Mouse (Mus musculus): Measurements from ENCODE around the gene Acad10. TPM values are rescaled to one million over a fixed set of nuclear protein-coding genes. Genes with fewer than 3 reads are reported as not detected.

The Acad10 gene
- total and polyA plus RNA-seq, 3 experiments = 5.6 to 10.3 (median 7.2) TPM

DNA sequence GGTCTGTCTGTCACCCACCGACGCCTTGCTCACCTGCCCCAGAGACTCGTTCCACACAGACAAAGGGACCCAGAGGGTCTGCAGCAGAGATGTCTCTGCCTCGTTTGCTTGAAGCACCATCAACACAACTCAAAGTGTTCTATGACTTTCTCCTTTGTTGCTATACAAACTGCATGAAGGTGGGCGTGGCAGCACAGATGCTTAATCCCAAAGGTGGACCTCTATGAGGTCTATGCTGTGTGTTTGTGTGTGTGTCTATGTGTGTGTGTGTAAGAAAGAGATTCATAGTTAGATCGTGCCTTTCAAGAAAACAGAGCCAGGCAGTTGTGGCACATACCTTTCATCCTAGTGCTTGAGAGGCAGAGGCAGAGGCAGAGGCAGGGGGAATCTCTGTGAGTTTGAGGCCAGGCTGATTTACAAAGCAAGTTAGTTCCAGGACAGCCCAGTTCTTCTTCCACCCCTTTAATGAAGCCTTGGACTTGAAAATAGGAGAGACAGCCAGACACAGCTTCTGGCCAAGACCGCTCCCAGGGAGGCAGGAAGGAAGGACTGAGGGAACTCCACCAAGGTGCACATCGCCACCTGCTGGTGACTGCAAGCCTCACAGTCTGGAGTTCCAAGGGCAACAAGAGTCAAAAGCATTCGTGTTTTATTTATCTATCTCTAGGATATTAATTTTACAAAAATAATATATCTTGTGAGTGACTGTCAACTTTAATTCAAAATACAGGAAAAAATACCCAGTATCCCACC, 58.6 kb downstream of the Acad10 start:
- no peak for ATAC-seq (ENCODE audit: extremely low read depth, insufficient number of reproducible peaks, low FRiP score, poor library complexity, severe bottlenecking)
- TF ChIP-seq CTCF (IDR thresholded peaks at IDR 0.05; ENCODE audit: low read depth, low read length) = peak; percentile 84
- no peak for TF ChIP-seq TAL1 (conservative IDR thresholded peaks at IDR 0.05; ENCODE audit: low read depth, low read length)
- TF ChIP-seq POLR2AphosphoS5 (IDR thresholded peaks at IDR 0.05; ENCODE audit: insufficient replicate concordance, low read depth, low read length) = no peak
- peaks cover 18% of the 10 kb centered on the region for H3K4me1 ChIP-seq (ENCODE audit: insufficient read depth, low read depth, low read length)
- peak; percentile 40 for DNase-seq (ENCODE audit: low spot score)
- H3K9me3 ChIP-seq (replicated peaks) = no peaks in the 10 kb centered on the region
- H3K36me3 ChIP-seq (replicated peaks) = peaks cover 3% of the 10 kb centered on the region
- H3K4me3 ChIP-seq (ENCODE audit: low read depth, low read length) = no peak overlapping the region
- H3K27me3 ChIP-seq (ENCODE audit: insufficient read depth, low read length) = peaks cover 29% of the 10 kb centered on the region

DNA sequence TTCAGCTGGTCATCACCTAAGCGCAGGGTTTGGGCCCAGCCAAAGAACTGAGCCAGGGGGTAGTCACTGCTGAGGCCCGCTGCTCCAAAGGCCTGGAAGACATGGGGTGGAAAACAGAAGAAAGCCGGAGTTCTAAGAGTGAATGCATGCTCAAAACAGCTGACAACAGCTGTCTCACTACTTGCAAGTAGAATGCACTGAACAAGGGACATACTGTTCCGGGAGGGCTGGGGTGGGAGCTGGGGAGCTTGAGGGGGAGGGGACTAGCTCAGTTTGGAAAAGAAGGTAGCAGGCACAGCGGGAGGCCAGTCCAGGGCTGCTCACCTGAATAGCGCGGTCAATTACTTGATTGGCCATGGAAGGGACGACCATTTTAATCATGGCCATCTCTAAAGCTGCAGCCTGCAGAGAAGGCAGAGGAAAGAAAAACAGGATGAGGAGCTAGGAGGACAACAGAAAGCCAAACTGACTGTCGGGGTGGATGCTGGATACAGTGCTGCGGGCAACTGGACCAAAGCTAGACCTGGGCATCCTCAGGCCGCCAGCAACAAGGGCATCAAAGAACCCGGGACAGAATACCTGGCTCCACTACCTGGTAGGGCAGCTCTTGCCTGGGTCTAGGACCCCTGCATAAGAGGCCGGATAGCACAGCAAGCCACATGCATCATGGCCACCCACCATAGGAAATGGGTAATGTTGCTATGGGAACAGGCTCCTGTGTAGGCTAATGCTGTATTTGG, 61.3 kb downstream of the Acad10 start:
- H3K36me3 ChIP-seq (replicated peaks) = peaks cover 3% of the 10 kb centered on the region
- H3K4me3 ChIP-seq (ENCODE audit: low read depth, low read length) = no peak overlapping the region
- no peak for ATAC-seq (ENCODE audit: extremely low read depth, insufficient number of reproducible peaks, low FRiP score, poor library complexity, severe bottlenecking)
- no peak for DNase-seq (ENCODE audit: low spot score)
- peaks cover 30% of the 10 kb centered on the region for H3K4me1 ChIP-seq (ENCODE audit: insufficient read depth, low read depth, low read length)
- TF ChIP-seq CTCF (IDR thresholded peaks at IDR 0.05; ENCODE audit: low read depth, low read length) = no peak
- TF ChIP-seq POLR2AphosphoS5 (IDR thresholded peaks at IDR 0.05; ENCODE audit: insufficient replicate concordance, low read depth, low read length) = no peak
- TF ChIP-seq GATA2 (IDR thresholded peaks at IDR 0.05; ENCODE audit: borderline replicate concordance, low read depth, low read length) = no peak
- no peak for TF ChIP-seq GATA1 (IDR thresholded peaks at IDR 0.05; ENCODE audit: borderline replicate concordance, low read length)
- TF ChIP-seq TAL1 (conservative IDR thresholded peaks at IDR 0.05; ENCODE audit: low read depth, low read length) = no peak
- peaks cover 36% of the 10 kb centered on the region for H3K27me3 ChIP-seq (ENCODE audit: insufficient read depth, low read length)
- H3K9me3 ChIP-seq (replicated peaks) = no peaks in the 10 kb centered on the region

DNA sequence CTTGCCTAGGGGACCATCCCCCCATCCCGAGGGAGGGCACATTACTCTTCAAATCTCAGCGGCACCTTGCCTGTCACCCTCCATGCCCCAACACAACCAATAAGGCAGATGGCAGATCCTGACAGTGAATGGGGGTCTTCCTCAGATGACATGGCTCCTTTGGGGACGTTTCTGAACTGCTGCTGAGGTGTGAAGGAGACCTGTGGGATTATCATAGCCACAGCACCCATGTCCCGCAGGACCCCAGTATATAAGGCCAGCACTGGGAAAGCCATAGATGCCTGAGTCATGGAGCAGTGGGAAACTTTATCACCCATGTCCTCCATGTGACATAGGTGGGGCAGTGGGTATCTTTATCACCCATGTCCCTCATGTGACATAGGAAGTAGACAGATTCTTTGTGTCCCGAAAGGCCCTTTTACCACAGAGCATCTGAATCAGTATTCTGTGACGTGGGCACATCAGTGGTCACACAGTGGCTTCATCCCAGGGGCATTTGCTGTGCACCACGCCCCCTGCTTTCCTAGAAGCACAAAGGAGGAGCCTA, 62.2 kb downstream of the Acad10 start:
- Histone ChIP-seq H3K36me3 (replicated peaks) (no peaks in the 10 kb centered on the region), H3K27me3 (ENCODE audit: insufficient read depth, low read length) (peaks cover 38% of the 10 kb centered on the region), H3K4me1 (ENCODE audit: insufficient read depth, low read depth, low read length) (peaks cover 40% of the 10 kb centered on the region), H3K4me3 (ENCODE audit: low read depth, low read length) (no peak overlapping the region), H3K9me3 (replicated peaks) (no peaks in the 10 kb centered on the region)
- no peak for DNase-seq (ENCODE audit: low spot score)
- TF ChIP-seq TAL1 (conservative IDR thresholded peaks at IDR 0.05; ENCODE audit: low read depth, low read length) (no peak), CTCF (IDR thresholded peaks at IDR 0.05; ENCODE audit: low read depth, low read length) (no peak)
- ATAC-seq (ENCODE audit: extremely low read depth, insufficient number of reproducible peaks, low FRiP score, poor library complexity, severe bottlenecking) = no peak

DNA sequence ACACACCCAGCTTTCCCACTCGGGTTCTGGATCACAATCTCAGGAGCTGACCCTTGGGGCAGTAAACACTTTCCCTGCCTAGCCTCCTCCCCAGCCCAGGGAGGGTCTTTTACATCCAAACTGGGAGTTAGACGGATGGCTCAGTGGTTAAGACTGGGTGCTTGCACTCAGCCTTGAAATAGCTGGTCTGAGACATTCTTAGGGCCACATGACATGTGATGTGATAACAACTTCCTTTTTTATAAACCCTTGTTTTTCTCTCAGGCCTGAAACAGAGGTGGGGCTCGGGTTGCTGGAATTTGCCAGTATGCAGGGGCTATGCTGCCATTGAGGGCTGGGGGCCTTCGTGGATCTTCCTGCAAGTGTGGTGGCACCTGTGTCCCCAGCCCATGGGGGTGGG, 63.0 kb downstream of the Acad10 start:
- Histone ChIP-seq H3K4me3 (ENCODE audit: low read depth, low read length) (no peak overlapping the region), H3K36me3 (replicated peaks) (no peaks in the 10 kb centered on the region), H3K9me3 (replicated peaks) (no peaks in the 10 kb centered on the region), H3K4me1 (ENCODE audit: insufficient read depth, low read depth, low read length) (peaks cover 47% of the 10 kb centered on the region), H3K27me3 (ENCODE audit: insufficient read depth, low read length) (peaks cover 44% of the 10 kb centered on the region)
- no peak for ATAC-seq (ENCODE audit: extremely low read depth, insufficient number of reproducible peaks, low FRiP score, poor library complexity, severe bottlenecking)
- no peak for DNase-seq (ENCODE audit: low spot score)
- TF ChIP-seq CTCF (IDR thresholded peaks at IDR 0.05; ENCODE audit: low read depth, low read length) (no peak), TAL1 (conservative IDR thresholded peaks at IDR 0.05; ENCODE audit: low read depth, low read length) (no peak), GATA1 (IDR thresholded peaks at IDR 0.05; ENCODE audit: borderline replicate concordance, low read length) (no peak), GATA2 (IDR thresholded peaks at IDR 0.05; ENCODE audit: borderline replicate concordance, low read depth, low read length) (no peak), POLR2AphosphoS5 (IDR thresholded peaks at IDR 0.05; ENCODE audit: insufficient replicate concordance, low read depth, low read length) (no peak)

DNA sequence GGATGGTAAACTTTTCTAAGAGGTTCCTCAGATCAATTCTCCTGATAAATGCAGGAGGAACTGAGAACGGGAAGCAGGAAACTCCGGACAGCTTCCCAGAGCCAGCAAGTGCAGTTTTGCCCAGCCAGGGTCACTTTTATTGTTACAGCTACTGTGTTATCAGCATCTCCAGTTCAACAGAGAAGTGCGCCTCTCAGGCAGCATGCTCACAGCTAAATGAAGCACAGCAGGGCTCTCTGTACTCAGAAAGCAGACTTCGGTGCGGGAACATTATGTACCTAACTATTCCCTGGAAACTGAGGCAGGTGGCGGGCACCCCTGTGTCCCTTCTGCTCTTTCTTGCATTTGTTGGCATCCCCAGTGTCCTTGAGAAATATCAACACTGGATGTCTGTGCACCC, 64.1 kb downstream of the Acad10 start:
- peaks cover 50% of the 10 kb centered on the region for H3K4me1 ChIP-seq (ENCODE audit: insufficient read depth, low read depth, low read length)
- peaks cover 52% of the 10 kb centered on the region for H3K27me3 ChIP-seq (ENCODE audit: insufficient read depth, low read length)
- DNase-seq (ENCODE audit: low spot score) (no peak), ATAC-seq (ENCODE audit: extremely low read depth, insufficient number of reproducible peaks, low FRiP score, poor library complexity, severe bottlenecking) (no peak)
- no peaks in the 10 kb centered on the region for H3K36me3 ChIP-seq (replicated peaks)
- H3K4me3 ChIP-seq (ENCODE audit: low read depth, low read length) = no peak overlapping the region
- no peaks in the 10 kb centered on the region for H3K9me3 ChIP-seq (replicated peaks)
- TF ChIP-seq CTCF (IDR thresholded peaks at IDR 0.05; ENCODE audit: low read depth, low read length) = no peak
- TF ChIP-seq POLR2AphosphoS5 (IDR thresholded peaks at IDR 0.05; ENCODE audit: insufficient replicate concordance, low read depth, low read length) = no peak
- TF ChIP-seq GATA2 (IDR thresholded peaks at IDR 0.05; ENCODE audit: borderline replicate concordance, low read depth, low read length) = no peak

DNA sequence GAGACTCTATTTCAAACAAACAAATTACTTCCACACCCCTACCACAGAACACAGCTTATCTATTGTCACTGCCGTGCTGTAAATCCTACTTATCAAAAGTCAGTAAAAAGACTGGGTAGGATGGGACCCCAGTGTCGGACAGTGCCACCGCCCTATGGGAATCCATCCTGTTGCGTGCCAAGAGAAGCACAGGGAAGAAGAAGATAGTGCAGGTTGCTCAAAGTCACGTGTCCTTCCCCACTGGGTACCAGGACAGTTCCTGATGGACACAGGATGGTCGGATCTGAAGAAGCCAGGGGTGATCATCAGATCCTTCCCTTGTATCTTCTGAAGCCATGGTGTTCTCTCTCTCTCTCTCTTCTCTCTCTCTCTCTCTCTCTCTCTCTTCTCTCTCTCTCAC, 64.6 kb downstream of the Acad10 start:
- Histone ChIP-seq H3K9me3 (replicated peaks) (no peaks in the 10 kb centered on the region), H3K27me3 (ENCODE audit: insufficient read depth, low read length) (peaks cover 56% of the 10 kb centered on the region), H3K36me3 (replicated peaks) (no peaks in the 10 kb centered on the region), H3K4me1 (ENCODE audit: insufficient read depth, low read depth, low read length) (peaks cover 50% of the 10 kb centered on the region), H3K4me3 (ENCODE audit: low read depth, low read length) (no peak overlapping the region)
- TF ChIP-seq POLR2AphosphoS5 (IDR thresholded peaks at IDR 0.05; ENCODE audit: insufficient replicate concordance, low read depth, low read length) (no peak), CTCF (IDR thresholded peaks at IDR 0.05; ENCODE audit: low read depth, low read length) (no peak), GATA2 (IDR thresholded peaks at IDR 0.05; ENCODE audit: borderline replicate concordance, low read depth, low read length) (no peak), GATA1 (IDR thresholded peaks at IDR 0.05; ENCODE audit: borderline replicate concordance, low read length) (no peak), TAL1 (conservative IDR thresholded peaks at IDR 0.05; ENCODE audit: low read depth, low read length) (no peak)
- DNase-seq (ENCODE audit: low spot score) (no peak), ATAC-seq (ENCODE audit: extremely low read depth, insufficient number of reproducible peaks, low FRiP score, poor library complexity, severe bottlenecking) (no peak)

Data from G1E (cell line).